Mouse (Mus musculus) urinary bladder, postnatal 25 days (tissue): ENCODE data around the gene Vps33a.

Experiments
- DNase-seq: peaks from one replicate; pipeline ENCODE4 v3.0.0; 2022; ENCODE audit warnings: low spot score

The Vps33a gene

GRCm38 (mm10) chr5:123572357-123573186 is at the start of gene Vps33a:
Gene Vps33a, minus strand, starts transcription at chr5:123573038.
- DNase-seq = peak; percentile 96

- no peak for DNase-seq
Observed at GRCm38 (mm10) chr5:123622421-123622820, 49.6 kb upstream of the Vps33a start.

GRCm38 (mm10) chr5:123618558-123618957 is 45.7 kb upstream of the Vps33a start:
- DNase-seq = no peak

DNA sequence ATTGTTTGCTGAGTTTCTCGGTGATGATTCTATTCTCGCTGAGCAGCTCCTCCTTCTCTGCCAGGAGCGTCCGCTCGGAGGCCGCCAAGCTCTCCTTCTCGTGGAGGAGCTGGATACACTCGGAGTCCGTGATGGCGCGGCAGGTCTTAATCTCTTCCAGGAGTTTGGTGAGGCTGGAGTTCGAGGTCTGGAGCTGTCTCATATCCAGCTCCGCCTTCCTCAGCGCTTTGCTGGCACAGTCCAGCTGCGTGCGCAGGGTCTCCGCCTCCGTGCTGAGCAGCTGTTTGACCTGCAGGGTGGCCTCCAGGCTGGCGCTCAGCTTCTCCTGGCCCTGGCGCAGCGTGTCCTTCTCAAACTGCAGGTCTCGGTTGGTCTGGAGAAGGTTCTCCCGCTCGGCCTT is 41.4 kb upstream of the Vps33a start:
- DNase-seq = no peak

DNA sequence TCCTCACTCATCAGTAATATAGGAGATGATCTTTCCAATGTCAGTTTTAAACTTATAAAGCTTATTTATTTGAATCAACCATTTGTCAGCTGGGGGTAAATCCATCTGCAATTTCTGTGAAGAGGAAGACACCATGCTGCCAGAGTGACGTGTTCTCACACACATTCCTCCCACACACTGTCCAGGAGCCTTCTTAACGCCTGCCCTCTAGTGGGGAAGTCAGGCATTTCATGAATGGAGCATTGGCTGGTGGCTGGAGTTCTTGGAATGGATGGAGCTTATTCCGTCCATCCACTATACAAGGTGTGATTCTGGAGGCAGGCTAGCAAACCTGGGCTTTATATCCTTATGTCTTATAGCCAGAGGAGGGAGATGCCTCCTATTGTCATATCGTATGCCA is 37.0 kb upstream of the Vps33a start:
- peak; percentile 59 for DNase-seq

- no peak for DNase-seq
Observed at GRCm38 (mm10) chr5:123609416-123609815, 36.6 kb upstream of the Vps33a start.

DNA sequence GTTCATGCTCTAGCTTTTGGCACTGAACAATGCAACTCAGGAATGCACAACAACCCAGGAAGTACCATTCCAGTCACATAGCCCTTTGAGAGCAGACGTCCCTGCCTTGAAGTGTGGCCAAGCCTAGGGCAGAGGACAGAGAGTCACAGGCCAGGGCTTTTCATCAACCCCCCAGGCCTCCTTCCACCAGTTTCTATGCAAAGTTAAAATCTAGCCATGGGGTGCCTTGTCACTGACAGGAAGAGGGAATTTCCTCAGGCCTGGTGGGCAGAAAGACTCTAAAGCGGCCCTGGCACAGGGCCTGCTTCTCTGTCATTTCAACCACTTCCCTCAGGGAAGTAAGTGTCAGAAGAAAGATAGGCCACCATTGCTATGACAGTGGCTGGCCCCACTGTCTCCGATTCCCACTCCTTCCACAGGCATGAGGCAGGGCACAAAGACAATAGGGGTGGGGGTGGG is 34.4 kb upstream of the Vps33a start:
- no peak for DNase-seq

GRCm38 (mm10) chr5:123603496-123603895 is 30.7 kb upstream of the Vps33a start:
- DNase-seq = no peak

- DNase-seq = no peak
Observed at GRCm38 (mm10) chr5:123602174-123602573, 29.3 kb upstream of the Vps33a start.

DNA sequence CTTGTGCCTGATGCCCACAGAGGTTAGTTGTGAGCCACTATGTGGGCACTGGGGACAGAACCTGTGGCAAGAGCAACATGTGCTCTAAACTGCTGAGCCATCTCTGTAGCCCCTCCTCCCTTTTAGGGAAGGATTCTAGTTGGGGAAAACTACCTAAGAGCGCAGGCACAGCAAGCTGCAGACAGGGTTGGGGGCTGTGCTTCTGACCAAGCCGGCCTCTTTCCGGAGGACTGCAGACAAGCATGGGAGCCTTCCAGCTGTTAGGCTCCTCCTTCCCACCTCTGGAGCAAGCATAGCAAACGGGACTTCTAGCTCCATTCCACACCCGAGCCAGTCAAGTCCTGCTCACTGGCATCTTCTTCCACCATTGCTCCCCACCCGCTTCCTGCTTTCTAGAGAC is 26.5 kb upstream of the Vps33a start:
- DNase-seq = no peak

DNA sequence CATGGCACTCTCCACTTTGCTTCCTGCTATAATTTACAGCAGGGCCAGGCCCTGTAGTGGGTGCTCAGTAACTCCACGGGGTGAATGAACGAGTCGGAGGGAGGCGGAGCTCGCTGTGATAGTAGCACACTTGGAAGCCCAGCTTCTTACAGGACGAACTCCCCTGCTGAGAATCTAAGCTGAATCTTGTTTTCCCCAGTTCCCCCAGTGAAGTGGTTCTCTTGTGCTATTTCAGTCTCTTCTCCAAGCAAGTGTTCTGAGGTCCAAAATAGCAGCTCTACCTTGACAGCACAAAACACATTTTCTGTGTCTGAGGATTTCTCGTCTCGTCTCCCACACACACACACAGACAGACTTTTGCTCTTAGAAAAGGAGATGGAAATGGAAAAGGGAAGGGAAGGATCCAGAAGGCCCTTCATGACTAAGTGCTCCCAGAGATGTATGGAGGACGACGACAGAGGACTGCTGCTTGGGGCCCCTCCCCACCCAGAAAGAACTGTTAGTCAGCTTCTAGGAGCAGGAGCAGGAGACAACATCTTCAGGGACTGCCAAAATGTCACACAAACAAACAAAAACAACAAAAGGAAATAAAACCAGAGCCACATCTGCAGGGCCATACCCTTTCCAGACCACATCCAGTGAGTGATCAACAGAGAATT is 20.9 kb upstream of the Vps33a start:
- DNase-seq = no peak

GRCm38 (mm10) chr5:123580043-123580442 is 7.2 kb upstream of the Vps33a start:
- no peak for DNase-seq

- no peak for DNase-seq
Observed at GRCm38 (mm10) chr5:123576696-123577095, 3.9 kb upstream of the Vps33a start.

- no peak for DNase-seq
Observed at GRCm38 (mm10) chr5:123573362-123573761, 524 bp upstream of the Vps33a start.

GRCm38 (mm10) chr5:123561128-123561527 is 11.7 kb downstream of the Vps33a start:
- no peak for DNase-seq

- no peak for DNase-seq
Observed at GRCm38 (mm10) chr5:123559588-123559987, 13.2 kb downstream of the Vps33a start.

DNA sequence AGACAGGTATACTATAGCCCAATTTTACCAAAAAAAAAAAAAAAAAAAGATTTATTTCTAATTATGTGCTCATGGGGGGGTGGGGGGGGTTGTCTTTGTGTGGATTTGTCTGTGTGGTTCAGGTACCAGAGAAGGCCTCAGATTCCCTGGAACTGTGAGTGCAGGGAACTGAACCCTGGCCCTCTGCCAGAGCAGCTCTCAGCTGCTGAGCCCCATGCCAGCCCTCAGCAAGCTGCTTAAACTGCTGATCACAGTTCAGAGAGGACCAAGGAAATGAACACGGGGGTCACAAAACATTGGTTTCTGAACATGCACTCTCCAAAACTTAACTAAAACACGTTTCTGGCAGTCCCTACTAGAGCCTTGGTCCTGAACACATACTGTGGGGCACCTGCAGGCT is 16.4 kb downstream of the Vps33a start:
- DNase-seq = peak; percentile 3

DNA sequence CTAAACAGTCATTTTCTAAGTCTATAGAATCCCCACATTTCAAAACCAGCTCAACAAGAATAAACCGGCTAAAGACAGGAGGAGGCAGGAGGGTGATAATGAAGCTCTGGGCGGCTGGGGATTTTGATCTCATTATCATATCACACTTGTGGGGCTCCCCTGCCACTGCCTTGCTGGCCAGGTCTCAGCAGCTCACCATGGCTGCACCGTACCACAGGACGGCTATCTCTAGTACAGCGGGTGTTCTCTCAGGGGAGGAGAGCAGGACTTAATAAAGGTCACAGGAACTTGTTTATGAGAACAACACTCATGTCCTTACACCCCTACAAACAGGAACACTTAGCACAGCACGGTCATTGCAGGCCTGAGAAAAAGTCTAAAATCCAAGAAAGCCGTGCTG is 17.1 kb downstream of the Vps33a start:
- DNase-seq = peak; percentile 1

GRCm38 (mm10) chr5:123533801-123534200 is 39.0 kb downstream of the Vps33a start:
- DNase-seq = peak; percentile 1

GRCm38 (mm10) chr5:123530056-123530455 is 42.8 kb downstream of the Vps33a start:
- DNase-seq = peak; percentile 1

DNA sequence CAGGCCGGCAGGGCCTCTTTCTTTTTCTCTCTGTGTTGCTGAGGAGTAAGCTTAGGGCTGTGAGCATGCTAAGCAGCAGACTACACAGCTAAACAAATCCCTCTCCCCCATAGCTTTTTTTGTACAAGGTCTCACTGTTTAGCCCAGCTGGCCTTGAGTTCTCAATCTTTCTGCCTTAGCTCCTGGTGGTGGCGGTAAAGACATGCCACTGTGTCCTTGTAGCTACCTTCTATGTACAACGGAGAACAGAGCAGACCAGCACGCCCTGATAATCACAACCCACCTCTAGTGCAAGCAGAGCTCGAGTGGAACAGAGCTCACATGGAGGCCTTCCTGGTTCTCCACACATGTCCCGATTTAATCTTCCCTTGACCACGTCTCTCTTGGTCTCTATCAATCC is 44.2 kb downstream of the Vps33a start:
- peak; percentile 1 for DNase-seq

DNA sequence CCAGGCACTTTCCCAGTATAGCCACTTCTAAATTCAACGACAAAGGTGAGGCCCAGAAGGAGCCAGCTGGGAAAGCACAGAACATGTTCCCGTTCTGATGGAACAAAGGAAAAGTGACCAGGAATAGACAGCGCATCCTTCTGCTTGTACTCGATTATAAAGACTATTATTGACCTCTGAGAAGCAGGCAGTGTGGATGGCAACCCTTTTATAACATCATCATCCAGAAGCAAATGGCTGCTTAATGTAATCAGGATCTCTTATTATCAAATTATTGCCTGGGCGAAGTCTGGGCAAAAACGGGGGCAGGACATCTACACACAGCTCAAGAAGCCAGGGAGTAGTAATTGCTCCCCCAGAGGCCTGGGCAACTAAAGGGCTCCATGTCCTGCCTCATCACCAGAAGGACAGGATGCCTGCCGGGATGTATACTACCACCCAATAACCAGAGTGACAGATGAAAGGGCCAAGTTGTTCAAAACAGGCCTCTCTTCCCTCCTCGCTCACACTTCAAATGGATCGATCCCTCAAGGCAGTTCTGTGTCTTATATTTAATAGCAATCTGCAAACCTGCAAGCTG is 46.8 kb downstream of the Vps33a start:
- DNase-seq = peak; percentile 0

DNA sequence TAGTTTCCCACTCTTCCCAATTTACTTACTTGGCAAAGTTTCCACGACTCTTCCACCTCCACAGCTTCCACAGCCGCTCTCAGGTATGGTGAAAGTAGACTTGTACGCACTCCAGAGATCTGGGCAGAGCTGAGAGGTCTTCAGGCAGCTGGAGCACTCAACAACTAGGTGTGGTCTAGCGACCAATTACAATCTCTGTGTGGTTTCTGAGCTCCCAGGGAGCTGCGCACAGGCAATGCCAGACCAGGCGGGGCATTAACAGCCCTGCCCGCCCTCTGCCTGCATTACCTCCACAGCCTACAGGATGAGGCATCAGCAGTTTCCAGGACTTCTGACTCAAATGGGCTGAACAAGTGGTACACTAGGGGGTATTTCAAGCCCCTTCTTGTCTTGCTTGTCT is 47.6 kb downstream of the Vps33a start, which contains the start of gene Gm49027:
TSS of gene Gm49027 (minus strand) at position 208 of the 400 bp plus-strand sequence.
- peak; percentile 1 for DNase-seq
